28 mouse cellular contexts compared by ENCODE assay signal in genomic region chr14:57165493-57165892, GRCm38 (mm10). TPM values are rescaled to one million over a fixed set of nuclear protein-coding genes. Genes with fewer than 3 reads are reported as not detected.
"Had no signal": no experiment of that assay in that cellular context is flagged by ENCODE, and none has a peak within 500 bp of the region (broad histone marks: within the 10 kb centered on the region; RNA-seq: fewer than 3 reads in every experiment).

No protein-coding gene starts in this region.

- H3K4me2 ChIP-seq: limb, embryonic 12.5 days; limb, embryonic 15.5 days; liver, embryonic 13.5 days; midbrain, embryonic 12.5 days; midbrain, embryonic 15.5 days; neural tube, embryonic 13.5 days; stomach, embryonic 15.5 days had no signal

- H3K27me3 ChIP-seq: limb, embryonic 12.5 days; limb, embryonic 15.5 days; liver, embryonic 13.5 days; midbrain, embryonic 12.5 days; midbrain, embryonic 15.5 days; neural tube, embryonic 13.5 days; stomach, embryonic 15.5 days had no signal

- H3K4me1 ChIP-seq: liver, embryonic 13.5 days; midbrain, embryonic 12.5 days; midbrain, embryonic 15.5 days had no signal

- H3K27ac ChIP-seq: limb, embryonic 12.5 days; limb, embryonic 15.5 days; liver, embryonic 13.5 days; midbrain, embryonic 12.5 days; midbrain, embryonic 15.5 days; neural tube, embryonic 13.5 days; stomach, embryonic 15.5 days had no signal

- H3K36me3 ChIP-seq: limb, embryonic 12.5 days; limb, embryonic 15.5 days; liver, embryonic 13.5 days; midbrain, embryonic 12.5 days; midbrain, embryonic 15.5 days; neural tube, embryonic 13.5 days; stomach, embryonic 15.5 days had no signal

- H3K9me3 ChIP-seq: limb, embryonic 12.5 days; limb, embryonic 15.5 days; liver, embryonic 13.5 days; midbrain, embryonic 12.5 days; midbrain, embryonic 15.5 days; neural tube, embryonic 13.5 days; stomach, embryonic 15.5 days had no signal

- DNase-seq: kidney, adult 18-20 months; kidney, adult 9 months; kidney, postnatal 14 days; kidney, postnatal 4 days; left cerebral cortex, postnatal 4 days; liver, embryonic 13.5 days; lung, adult 2 months; lung, postnatal 14 days; lung, postnatal 4 days; retina, postnatal 1 day; right cerebral cortex, postnatal 4 days; thymus, postnatal 25 days had no signal

- H3K4me3 ChIP-seq: limb, embryonic 12.5 days; limb, embryonic 15.5 days; liver, embryonic 13.5 days; midbrain, embryonic 12.5 days; midbrain, embryonic 15.5 days; myocyte; neural tube, embryonic 13.5 days; stomach, embryonic 15.5 days had no signal

- H3K9ac ChIP-seq: limb, embryonic 12.5 days; limb, embryonic 15.5 days; liver, embryonic 13.5 days; midbrain, embryonic 12.5 days; midbrain, embryonic 15.5 days; neural tube, embryonic 13.5 days; stomach, embryonic 15.5 days had no signal

- ATAC-seq: intestine, embryonic 16.5 days; midbrain, embryonic 15.5 days had no signal

RNA-seq across cellular contexts. Expression of gene Gjb6, which starts 32.1 kb away (rescaled TPM):
- total RNA-seq: megakaryocyte progenitor cell, adult 5-6 weeks; megakaryocyte-erythroid progenitor cell, adult 5-6 weeks; monocyte, adult 5-6 weeks; neutrophil, adult 5-6 weeks had no signal
- polyA plus RNA-seq: liver, embryonic 16.5 days; myocyte had no signal

RNA-seq across cellular contexts. Expression of gene Gm4491, which starts 49.8 kb away (rescaled TPM):
- total RNA-seq: left cerebral cortex, postnatal 4 days; megakaryocyte progenitor cell, adult 5-6 weeks; megakaryocyte-erythroid progenitor cell, adult 5-6 weeks; monocyte, adult 5-6 weeks; neutrophil, adult 5-6 weeks had no signal
- polyA plus RNA-seq: intestine, embryonic 16.5 days; kidney, embryonic 16.5 days; limb, embryonic 12.5 days; liver, embryonic 13.5 days; liver, embryonic 16.5 days; lung, adult 2 months; lung, embryonic 16.5 days; midbrain, embryonic 12.5 days; midbrain, embryonic 15.5 days; myocyte; neural tube, embryonic 13.5 days; stomach, embryonic 15.5 days; thymus, postnatal 0 days had no signal
